30 mouse cellular contexts compared by ENCODE assay signal in genomic region chr11:85427353-85427752, GRCm38 (mm10).
A peak's percentile ranks its signal among the peaks of the same experiment; 100 is the strongest.
DNase-seq lines count a peak whose midpoint lies in the region; ATAC-seq and TF ChIP-seq lines count a peak whose summit lies in the region.
"Had no signal": no experiment of that assay in that cellular context is flagged by ENCODE, and none has a peak within 500 bp of the region (broad histone marks: within the 10 kb centered on the region; RNA-seq: fewer than 3 reads in every experiment).

No protein-coding gene starts in this region.

- peak; percentile 44 for DNase-seq in intestine, embryonic 14.5 days (ENCODE audit: low spot score)
- DNase-seq in lung, postnatal 25 days (ENCODE audit: low spot score) = no peak
- DNase-seq in embryo, embryonic 10 days (ENCODE audit: low spot score) = no peak
- DNase-seq in liver, postnatal 0 days = no peak
- DNase-seq: adrenal gland, adult 2 months; adrenal gland, postnatal 36 days; cerebellum, adult 18-20 months; cerebellum, postnatal 10 days; gastrocnemius, postnatal 14 days; heart, postnatal 36 days; kidney, postnatal 25 days; left cerebral cortex, postnatal 4 days; liver; lung, postnatal 14 days; spleen, adult 18-20 months; thymus, postnatal 14 days had no signal

- no peak for TF ChIP-seq CTCF in liver, postnatal 0 days (IDR thresholded peaks at IDR 0.05; ENCODE audit: low read depth)

- no peaks in the 10 kb centered on the region for H3K27me3 ChIP-seq in intestine, embryonic 14.5 days (replicated peaks; ENCODE audit: control insufficient read depth, insufficient read depth, low read length)
- no peaks in the 10 kb centered on the region for H3K27me3 ChIP-seq in intestine, embryonic 15.5 days (replicated peaks)
- no peaks in the 10 kb centered on the region for H3K27me3 ChIP-seq in lung, embryonic 16.5 days (ENCODE audit: control insufficient read depth, insufficient read depth, low read depth, low read length)
- no peaks in the 10 kb centered on the region for H3K27me3 ChIP-seq in embryonic facial prominence, embryonic 13.5 days
- H3K27me3 ChIP-seq in liver, postnatal 0 days (ENCODE audit: insufficient read depth, low read length) = no peaks in the 10 kb centered on the region
- H3K27me3 ChIP-seq: CH12.LX; forebrain, embryonic 13.5 days; hindbrain, embryonic 12.5 days; midbrain, embryonic 15.5 days; Patski had no signal

- peaks cover 9% of the 10 kb centered on the region for H3K4me1 ChIP-seq in intestine, embryonic 14.5 days (replicated peaks; ENCODE audit: control insufficient read depth, insufficient read depth, low read length)
- H3K4me1 ChIP-seq in intestine, embryonic 15.5 days (replicated peaks) = peaks cover 8% of the 10 kb centered on the region; the same call in 1 of the 2 replicates
- H3K4me1 ChIP-seq in lung, embryonic 16.5 days (replicated peaks; ENCODE audit: control insufficient read depth, insufficient read depth, low read length) = peaks cover 5% of the 10 kb centered on the region
- H3K4me1 ChIP-seq in embryonic facial prominence, embryonic 13.5 days = peaks cover 43% of the 10 kb centered on the region
- H3K4me1 ChIP-seq in liver, postnatal 0 days (ENCODE audit: insufficient read depth) = no peaks in the 10 kb centered on the region
- H3K4me1 ChIP-seq: forebrain, embryonic 13.5 days; midbrain, embryonic 10.5 days had no signal

- WGBS in intestine, embryonic 14.5 days = 73% methylated on average over 6 of the region's 6 CpGs
- 68% methylated on average over 6 of the region's 6 CpGs for WGBS in intestine, embryonic 15.5 days
- 52% methylated on average over 6 of the region's 6 CpGs for WGBS in lung, embryonic 16.5 days
- WGBS in embryonic facial prominence, embryonic 13.5 days = 22% methylated on average over 6 of the region's 6 CpGs
- 79% methylated on average over 6 of the region's 6 CpGs for WGBS in liver, postnatal 0 days (ENCODE audit: insufficient replicate concordance)

- H3K36me3 ChIP-seq in intestine, embryonic 14.5 days (ENCODE audit: control insufficient read depth, insufficient read depth, low read length) = no peaks in the 10 kb centered on the region
- H3K36me3 ChIP-seq in intestine, embryonic 15.5 days = no peaks in the 10 kb centered on the region
- no peaks in the 10 kb centered on the region for H3K36me3 ChIP-seq in lung, embryonic 16.5 days (ENCODE audit: control insufficient read depth, insufficient read depth, low read length)
- no peaks in the 10 kb centered on the region for H3K36me3 ChIP-seq in embryonic facial prominence, embryonic 13.5 days
- no peaks in the 10 kb centered on the region for H3K36me3 ChIP-seq in liver, postnatal 0 days (replicated peaks; ENCODE audit: insufficient read depth, low read length)
- H3K36me3 ChIP-seq: hindbrain, embryonic 12.5 days; midbrain, embryonic 10.5 days; midbrain, embryonic 15.5 days had no signal

- no peak for ATAC-seq in intestine, embryonic 14.5 days (replicated peaks; ENCODE audit: low FRiP score, low TSS enrichment, low read depth)
- no peak for ATAC-seq in intestine, embryonic 15.5 days
- ATAC-seq in lung, embryonic 16.5 days (ENCODE audit: low read depth) = no peak
- no peak for ATAC-seq in embryonic facial prominence, embryonic 13.5 days (ENCODE audit: insufficient number of reproducible peaks, insufficient read depth, low FRiP score, low TSS enrichment, low read depth)
- no peak for ATAC-seq in liver, postnatal 0 days
- ATAC-seq: activated CD4-positive, CD25-positive, alpha-beta regulatory T cell, adult 4 months; forebrain, embryonic 13.5 days; hindbrain, postnatal 0 days; intestine, postnatal 0 days; midbrain, embryonic 15.5 days; Patski had no signal

- no peaks in the 10 kb centered on the region for H3K9me3 ChIP-seq in intestine, embryonic 14.5 days (ENCODE audit: control insufficient read depth, low read length)
- H3K9me3 ChIP-seq in intestine, embryonic 15.5 days = no peaks in the 10 kb centered on the region
- H3K9me3 ChIP-seq in lung, embryonic 16.5 days (ENCODE audit: control insufficient read depth, low read length) = no peaks in the 10 kb centered on the region
- no peaks in the 10 kb centered on the region for H3K9me3 ChIP-seq in embryonic facial prominence, embryonic 13.5 days
- H3K9me3 ChIP-seq in liver, postnatal 0 days (ENCODE audit: low read length) = no peaks in the 10 kb centered on the region
- H3K9me3 ChIP-seq: forebrain, embryonic 13.5 days; hindbrain, embryonic 12.5 days; midbrain, embryonic 10.5 days; midbrain, embryonic 15.5 days had no signal

- no peak for TF ChIP-seq EP300 in liver, postnatal 0 days (IDR thresholded peaks at IDR 0.05; ENCODE audit: low read depth)

- no peak overlapping the region for H3K4me3 ChIP-seq in intestine, embryonic 14.5 days (ENCODE audit: low read depth, low read length)
- H3K4me3 ChIP-seq in intestine, embryonic 15.5 days (replicated peaks) = no peak overlapping the region
- H3K4me3 ChIP-seq in lung, embryonic 16.5 days (ENCODE audit: low read length) = no peak overlapping the region
- H3K4me3 ChIP-seq in embryonic facial prominence, embryonic 13.5 days = no peak overlapping the region
- H3K4me3 ChIP-seq in liver, postnatal 0 days (ENCODE audit: low read depth, low read length) = no peak overlapping the region
- H3K4me3 ChIP-seq: forebrain, embryonic 13.5 days; hindbrain, embryonic 12.5 days; midbrain, embryonic 10.5 days; midbrain, embryonic 15.5 days had no signal

- no peak overlapping the region for H3K9ac ChIP-seq in intestine, embryonic 14.5 days (ENCODE audit: low read length)
- no peak overlapping the region for H3K9ac ChIP-seq in intestine, embryonic 15.5 days
- H3K9ac ChIP-seq in lung, embryonic 16.5 days (ENCODE audit: low read length) = no peak overlapping the region
- H3K9ac ChIP-seq in embryonic facial prominence, embryonic 13.5 days = no peak overlapping the region
- no peak overlapping the region for H3K9ac ChIP-seq in liver, postnatal 0 days (replicated peaks)
- H3K9ac ChIP-seq: forebrain, embryonic 13.5 days; hindbrain, embryonic 12.5 days; liver, embryonic 14.5 days; midbrain, embryonic 15.5 days had no signal

- H3K4me2 ChIP-seq in intestine, embryonic 14.5 days (ENCODE audit: low read length) = no peak overlapping the region
- H3K4me2 ChIP-seq in intestine, embryonic 15.5 days (replicated peaks) = no peak overlapping the region
- H3K4me2 ChIP-seq in lung, embryonic 16.5 days (ENCODE audit: low read depth, low read length) = no peak overlapping the region
- peak overlapping the region; percentile 45 for H3K4me2 ChIP-seq in embryonic facial prominence, embryonic 13.5 days
- no peak overlapping the region for H3K4me2 ChIP-seq in liver, postnatal 0 days (ENCODE audit: low read depth, low read length)
- H3K4me2 ChIP-seq: forebrain, embryonic 13.5 days; heart, embryonic 11.5 days; hindbrain, embryonic 12.5 days; midbrain, embryonic 15.5 days had no signal

- no peak overlapping the region for H3K27ac ChIP-seq in intestine, embryonic 14.5 days (ENCODE audit: low read depth)
- no peak overlapping the region for H3K27ac ChIP-seq in intestine, embryonic 15.5 days
- H3K27ac ChIP-seq in lung, embryonic 16.5 days (ENCODE audit: low read length) = peak overlapping the region; percentile 21; the same call in 1 of the 2 replicates
- peak overlapping the region; percentile 86 for H3K27ac ChIP-seq in embryonic facial prominence, embryonic 13.5 days
- H3K27ac ChIP-seq in liver, postnatal 0 days (ENCODE audit: low read depth) = no peak overlapping the region
- H3K27ac ChIP-seq: forebrain, embryonic 13.5 days; hindbrain, embryonic 12.5 days; hindbrain, postnatal 0 days; liver, embryonic 14.5 days; midbrain, embryonic 10.5 days; midbrain, embryonic 15.5 days had no signal

Comparison
In these comparisons a context has a peak if more than half of its experiments do, and no peak if none do; other contexts are left out.
1. H3K27ac ChIP-seq: peak in lung, embryonic 16.5 days (single experiment) and embryonic facial prominence, embryonic 13.5 days (single experiment); none in intestine, embryonic 14.5 days (single experiment), intestine, embryonic 15.5 days (single experiment) and liver, postnatal 0 days (single experiment).